ENCODE assay signal across 8 mouse cellular contexts in genomic region chr1:58614424-58614823, GRCm38 (mm10). TPM values are rescaled to one million over a fixed set of nuclear protein-coding genes. Genes with fewer than 3 reads are reported as not detected.
DNase-seq lines count a peak whose midpoint lies in the region; ATAC-seq lines count a peak whose summit lies in the region.

No protein-coding gene starts in this region.

- ATAC-seq in frontal cortex, adult (ENCODE audit: low TSS enrichment): peak; percentile 94

- intact Hi-C loops in left cerebral cortex, postnatal 25 days (cut with DNase I): no loop called here

- no peak for DNase-seq in frontal cortex, postnatal 10 days (ENCODE audit: low spot score in 2 of 2)
- peak; percentile 11 for DNase-seq in urinary bladder, postnatal 14 days (ENCODE audit: low spot score)
- no peak for DNase-seq in urinary bladder, postnatal 4 days (ENCODE audit: low spot score in 2 of 2)
- DNase-seq in left cerebral cortex, postnatal 25 days (ENCODE audit: low spot score in 2 of 2): peak; percentile 23 to 84
- no peak for DNase-seq in cerebellum, adult 11-12 months
- no peak for DNase-seq in cerebellum, postnatal 14 days
- no peak for DNase-seq in testis, postnatal 10 days (ENCODE audit: low spot score)

RNA-seq across cellular contexts. Expression of gene Ndufb3, which starts 28.2 kb away (rescaled TPM):
- 100 to 1,000 TPM; 111 to 112 TPM for total RNA-seq in left cerebral cortex, postnatal 25 days (2021)

RNA-seq across cellular contexts. Expression of gene Fam126b, which starts 28.3 kb away (rescaled TPM):
- 100 to 1,000 TPM; 137 to 145 TPM for total RNA-seq in left cerebral cortex, postnatal 25 days (2021)

Comparison
In these comparisons a context has a peak if more than half of its experiments do, and no peak if none do; other contexts are left out.
1. DNase-seq: peak in urinary bladder, postnatal 14 days (single experiment) and left cerebral cortex, postnatal 25 days (2 of 2); none in frontal cortex, postnatal 10 days (0 of 2), urinary bladder, postnatal 4 days (0 of 2), cerebellum, adult 11-12 months (single experiment), cerebellum, postnatal 14 days (0 of 2) and testis, postnatal 10 days (single experiment).